Mouse (Mus musculus) limb, embryonic 13.5 days (tissue): ENCODE data around the gene Dnlz. TPM values are rescaled to one million over a fixed set of nuclear protein-coding genes. Genes with fewer than 3 reads are reported as not detected.

ENCODE experiments used
- ATAC-seq: fragments of 200-750 bp; cut with Nextera tagmentation; 2 replicates; pipeline ENCODE4 v1.8.0; 2017; ENCODE audit warnings: low read depth, moderate number of reproducible peaks, moderate TSS enrichment; ENCODE audit not compliant: low FRiP score
- H3K27ac ChIP-seq: fragments of 300-500 bp; sonication (generic); 2 replicates; pipeline ENCODE4 v1.5.1; 2015; ENCODE audit warnings: inconsistent platforms, mild to moderate bottlenecking, moderate library complexity
- H3K27me3 ChIP-seq: fragments of 300-500 bp; sonication (generic); 2 replicates; pipeline ENCODE4 v1.6.1; 2015; ENCODE audit warnings: mild to moderate bottlenecking, inconsistent platforms
- H3K36me3 ChIP-seq: fragments of 300-500 bp; sonication (generic); 2 replicates; pipeline ENCODE4 v1.6.1; 2015; ENCODE audit warnings: inconsistent platforms, mild to moderate bottlenecking, moderate library complexity
- H3K4me1 ChIP-seq: fragments of 300-500 bp; sonication (generic); 2 replicates; pipeline ENCODE4 v1.6.1; 2015; ENCODE audit warnings: inconsistent platforms
- H3K4me2 ChIP-seq: fragments of 300-500 bp; sonication (generic); replicated peaks from 2 replicates; pipeline ENCODE4 v1.6.1; 2015; ENCODE audit warnings: inconsistent platforms, mild to moderate bottlenecking, moderate library complexity
- H3K4me3 ChIP-seq: fragments of 300-500 bp; sonication (generic); 2 replicates; pipeline ENCODE4 v1.5.1; 2015; ENCODE audit warnings: moderate library complexity, mild to moderate bottlenecking, inconsistent platforms
- H3K9ac ChIP-seq: fragments of 300-500 bp; sonication (generic); 2 replicates; pipeline ENCODE4 v1.6.1; 2015; ENCODE audit warnings: mild to moderate bottlenecking, inconsistent platforms
- H3K9me3 ChIP-seq: fragments of 300-500 bp; sonication (generic); 2 replicates; pipeline ENCODE4 v1.6.1; 2016; ENCODE audit warnings: inconsistent platforms
- WGBS: fragments of 180-500 bp; shearing (Covaris S2); methylation state at CpG from one replicate; pipeline ENCODE4 v1.1.7; 2015; 5-methylcytosine and 5-hydroxymethylcytosine counted together
- polyA plus RNA-seq: library from polyadenylated mRNA; unstranded; fragments of >200 nt; fragmentation: Nextera tagmentation; extraction: Ambion mirVana; gene quantifications from 2 replicates; pipeline ENCODE4 v1.2.1, GENCODE M21; 2015

Gene Dnlz
- polyA plus RNA-seq, 1 experiment from 2014 or later = 29.0 TPM

GRCm38 (mm10) chr2:26356231-26356630 lies 4.3 kb upstream of the Dnlz start:
- Histone ChIP-seq H3K4me2 (no peak overlapping the region), H3K4me3 (no peak overlapping the region), H3K36me3 (no peaks in the 10 kb centered on the region), H3K9me3 (no peaks in the 10 kb centered on the region), H3K27me3 (no peaks in the 10 kb centered on the region), H3K27ac (no peak overlapping the region), H3K9ac (no peak overlapping the region), H3K4me1 (peaks cover 8% of the 10 kb centered on the region)
- no peak for ATAC-seq
- WGBS = 73% methylated on average over 4 of the region's 4 CpGs

DNA sequence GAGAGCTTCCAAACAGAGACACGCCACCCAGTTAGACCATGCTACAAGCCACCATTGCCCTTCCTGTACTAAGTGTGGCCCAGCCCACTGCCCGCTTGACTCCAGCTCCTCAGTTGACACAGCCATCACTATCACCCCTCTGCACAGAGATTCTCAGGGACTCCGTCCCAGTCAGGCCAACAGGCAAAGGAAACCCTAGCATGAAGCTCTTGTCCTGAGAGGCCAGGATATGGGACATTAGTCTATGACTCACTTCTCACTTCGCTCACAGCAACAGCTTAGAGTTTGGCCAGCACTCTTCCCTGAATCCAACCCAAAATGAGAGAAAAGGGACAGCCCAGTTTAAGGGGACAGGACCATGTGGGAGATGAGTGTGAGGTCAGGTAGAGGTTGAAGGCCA lies 2.5 kb upstream of the Dnlz start:
- WGBS = 87% methylated on average over 4 of the region's 4 CpGs
- peaks cover 16% of the 10 kb centered on the region for H3K4me1 ChIP-seq

GRCm38 (mm10) chr2:26353066-26353980 lies 1.4 kb upstream of the Dnlz start:
- ATAC-seq = no peak
- H3K27ac ChIP-seq = no peak overlapping the region
- H3K4me2 ChIP-seq = peak overlapping the region; percentile 97
- H3K27me3 ChIP-seq = no peaks in the 10 kb centered on the region
- no peaks in the 10 kb centered on the region for H3K9me3 ChIP-seq
- peak overlapping the region; percentile 86 for H3K4me3 ChIP-seq
- H3K36me3 ChIP-seq = peaks cover 20% of the 10 kb centered on the region
- H3K4me1 ChIP-seq = peaks cover 16% of the 10 kb centered on the region
- WGBS = 88% methylated on average over 11 of the region's 11 CpGs
- H3K9ac ChIP-seq = peak overlapping the region; percentile 87

More for the DNA sequence above, 2.5 kb upstream of the Dnlz start:
- no peak for ATAC-seq
- H3K27ac ChIP-seq = no peak overlapping the region
- no peak overlapping the region for H3K4me3 ChIP-seq
- H3K27me3 ChIP-seq = no peaks in the 10 kb centered on the region
- no peak overlapping the region for H3K4me2 ChIP-seq
- H3K9ac ChIP-seq = no peak overlapping the region
- no peaks in the 10 kb centered on the region for H3K9me3 ChIP-seq
- peaks cover 10% of the 10 kb centered on the region for H3K36me3 ChIP-seq

GRCm38 (mm10) chr2:26352291-26352910 lies 491 bp upstream of the Dnlz start:
- Histone ChIP-seq H3K4me1 (peaks cover 21% of the 10 kb centered on the region), H3K36me3 (peaks cover 29% of the 10 kb centered on the region), H3K27me3 (no peaks in the 10 kb centered on the region), H3K4me2 (peak overlapping the region; percentile 97), H3K9me3 (no peaks in the 10 kb centered on the region), H3K27ac (peak overlapping the region; percentile 78), H3K9ac (peak overlapping the region; percentile 87), H3K4me3 (peak overlapping the region; percentile 86)
- 1% methylated on average over 36 of the region's 36 CpGs for WGBS
- peak; percentile 17; the same call in 1 of the 2 replicates for ATAC-seq

DNA sequence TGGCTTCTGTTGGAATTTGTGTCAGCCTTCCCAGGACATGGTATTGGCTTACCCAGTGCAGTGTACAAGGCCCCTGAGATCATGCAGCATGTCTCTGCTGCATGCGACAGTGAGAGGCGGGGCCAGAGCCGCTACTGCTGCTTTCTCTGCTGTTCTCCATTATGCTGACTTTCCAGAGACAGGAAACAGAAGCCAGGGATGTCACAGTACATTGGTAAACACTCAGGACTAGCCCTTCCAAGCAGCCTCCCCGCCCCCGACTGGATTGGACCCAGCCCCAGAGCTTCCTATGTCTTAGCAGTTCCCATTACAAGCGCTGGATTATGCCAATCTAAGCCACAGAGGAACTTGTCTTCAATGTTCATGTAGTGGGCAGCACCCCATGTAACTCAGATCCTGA lies 3.7 kb downstream of the Dnlz start:
- Histone ChIP-seq H3K9ac (no peak overlapping the region), H3K4me3 (no peak overlapping the region), H3K27me3 (no peaks in the 10 kb centered on the region), H3K4me2 (no peak overlapping the region), H3K27ac (no peak overlapping the region; the same call in 1 of the 2 replicates), H3K4me1 (peaks cover 21% of the 10 kb centered on the region), H3K9me3 (no peaks in the 10 kb centered on the region), H3K36me3 (peaks cover 70% of the 10 kb centered on the region)
- no peak for ATAC-seq
- WGBS = 60% methylated on average over 6 of the region's 6 CpGs

DNA sequence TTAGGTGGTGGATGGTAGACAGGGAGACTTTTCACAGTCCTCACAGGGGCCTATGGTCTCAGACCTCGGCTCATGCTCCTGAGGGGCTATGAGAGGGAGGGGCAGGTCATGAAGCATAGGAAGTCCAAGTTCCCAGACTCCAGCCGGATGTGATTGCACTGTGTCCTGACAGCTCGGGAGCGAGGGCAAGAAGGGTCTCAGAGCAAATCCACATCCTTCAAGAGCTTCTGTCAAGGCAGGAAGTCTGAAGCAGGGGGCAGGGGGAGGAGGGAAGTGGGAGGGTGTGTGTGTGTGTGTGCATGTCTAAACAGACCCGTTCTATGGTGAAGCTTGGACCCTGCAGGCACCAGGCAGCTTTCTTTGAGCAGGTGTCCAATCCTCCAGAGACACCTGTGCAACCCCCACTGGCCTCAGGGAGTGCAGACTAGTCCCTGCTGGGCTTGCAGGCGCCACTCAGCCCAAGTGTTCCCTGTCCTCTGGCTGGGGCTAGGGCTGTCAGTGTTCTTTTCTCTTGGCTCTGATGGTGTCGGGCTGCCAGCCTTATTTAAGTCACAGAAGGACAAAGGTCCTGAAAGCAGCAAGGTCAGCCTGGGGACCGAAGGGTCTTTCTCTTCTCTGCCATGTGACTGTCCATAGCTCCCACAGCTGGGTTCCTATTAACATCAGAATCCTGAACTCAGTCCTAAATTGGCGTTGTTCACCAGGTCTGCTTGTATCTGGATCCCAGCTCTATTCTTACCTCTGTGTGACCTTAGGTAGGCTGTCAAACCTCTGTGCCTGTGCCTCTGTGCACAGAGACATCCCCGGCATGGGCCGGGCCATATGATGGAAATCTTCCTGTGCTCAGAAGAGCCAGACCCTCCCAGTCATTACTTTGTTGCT lies 9.1 kb downstream of the Dnlz start:
- 76% methylated on average over 11 of the region's 11 CpGs for WGBS
- Histone ChIP-seq H3K27ac (peak overlapping the region; percentile 39; the same call in 1 of the 2 replicates), H3K27me3 (no peaks in the 10 kb centered on the region), H3K36me3 (peaks cover 94% of the 10 kb centered on the region), H3K4me1 (0 out of 2 replicates have a peak, but pooled peaks cover under 1% of the 10 kb centered on the region), H3K9me3 (no peaks in the 10 kb centered on the region), H3K9ac (no peak overlapping the region), H3K4me2 (no peak overlapping the region), H3K4me3 (no peak overlapping the region)
- no peak for ATAC-seq

- no peaks in the 10 kb centered on the region for H3K4me1 ChIP-seq
- H3K9ac ChIP-seq = no peak overlapping the region
- H3K27me3 ChIP-seq = no peaks in the 10 kb centered on the region
- H3K4me3 ChIP-seq = no peak overlapping the region
- no peaks in the 10 kb centered on the region for H3K9me3 ChIP-seq
- ATAC-seq = peak; percentile 9; the same call in 1 of the 2 replicates
- peaks cover 86% of the 10 kb centered on the region for H3K36me3 ChIP-seq
- H3K4me2 ChIP-seq = no peak overlapping the region
- peak overlapping the region; percentile 39; the same call in 1 of the 2 replicates for H3K27ac ChIP-seq
- whole genome bisulfite sequencing = 73% methylated on average over 10 of the region's 10 CpGs
Observed at GRCm38 (mm10) chr2:26342044-26342443, 9.9 kb downstream of the Dnlz start.

DNA sequence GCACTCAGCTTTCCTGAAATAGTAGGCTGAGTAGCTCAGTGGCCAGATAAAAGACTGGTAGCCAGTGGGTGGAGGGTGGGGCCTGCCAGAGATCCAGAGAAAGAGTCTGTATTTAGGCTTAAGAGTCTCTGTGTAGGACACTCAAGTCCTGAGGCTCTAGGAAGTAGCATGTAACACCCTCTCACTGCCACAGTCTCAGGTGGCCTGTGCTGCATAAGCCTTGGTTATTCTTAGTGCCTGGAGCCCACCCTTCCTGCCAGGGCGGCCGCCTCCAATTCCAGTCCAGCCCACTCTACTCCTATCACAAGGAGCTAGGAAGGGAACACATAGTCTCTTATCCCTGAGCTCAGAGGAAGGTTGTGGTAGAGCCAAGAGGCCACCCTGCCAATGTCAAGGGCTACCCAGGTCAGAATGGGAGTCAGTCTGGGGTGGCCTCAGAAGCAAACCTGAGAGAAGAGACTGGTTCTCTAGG lies 10.4 kb downstream of the Dnlz start:
- Histone ChIP-seq H3K4me3 (no peak overlapping the region), H3K36me3 (peaks cover 81% of the 10 kb centered on the region), H3K9me3 (no peaks in the 10 kb centered on the region), H3K27me3 (no peaks in the 10 kb centered on the region), H3K4me1 (no peaks in the 10 kb centered on the region), H3K9ac (no peak overlapping the region), H3K4me2 (no peak overlapping the region), H3K27ac (no peak overlapping the region; the same call in 1 of the 2 replicates)
- ATAC-seq = no peak
- WGBS = 93% methylated on average over 2 of the region's 2 CpGs

DNA sequence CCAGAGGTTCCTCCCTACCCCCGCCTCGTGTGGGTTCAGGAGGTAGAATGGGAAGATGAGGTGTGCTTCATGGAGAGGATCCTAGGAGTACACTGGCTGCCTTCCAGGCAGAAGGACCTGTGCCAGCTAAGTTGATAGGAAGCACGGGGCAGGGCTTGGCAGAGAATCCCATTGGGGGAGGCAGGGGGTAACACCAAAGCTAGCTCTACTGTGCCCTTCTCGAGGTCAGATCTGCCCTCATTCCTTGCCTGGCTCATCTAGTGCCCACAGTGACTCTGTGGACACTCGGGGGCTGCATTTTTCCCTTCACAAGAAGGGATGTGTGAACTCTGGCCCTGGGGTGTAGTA lies 12.7 kb downstream of the Dnlz start:
- Histone ChIP-seq H3K4me1 (no peaks in the 10 kb centered on the region), H3K36me3 (peaks cover 58% of the 10 kb centered on the region), H3K4me2 (no peak overlapping the region), H3K9ac (no peak overlapping the region), H3K9me3 (no peaks in the 10 kb centered on the region), H3K27ac (no peak overlapping the region), H3K4me3 (no peak overlapping the region), H3K27me3 (no peaks in the 10 kb centered on the region)
- 92% methylated on average over 5 of the region's 5 CpGs for WGBS
- no peak for ATAC-seq

- Histone ChIP-seq H3K9me3 (no peaks in the 10 kb centered on the region), H3K4me3 (no peak overlapping the region), H3K27ac (no peak overlapping the region), H3K9ac (no peak overlapping the region), H3K36me3 (peaks cover 51% of the 10 kb centered on the region), H3K27me3 (no peaks in the 10 kb centered on the region), H3K4me1 (no peaks in the 10 kb centered on the region), H3K4me2 (no peak overlapping the region)
- ATAC-seq = no peak
- 86% methylated on average over 9 of the region's 13 CpGs for WGBS
Observed at GRCm38 (mm10) chr2:26338302-26339203, 13.4 kb downstream of the Dnlz start.

DNA sequence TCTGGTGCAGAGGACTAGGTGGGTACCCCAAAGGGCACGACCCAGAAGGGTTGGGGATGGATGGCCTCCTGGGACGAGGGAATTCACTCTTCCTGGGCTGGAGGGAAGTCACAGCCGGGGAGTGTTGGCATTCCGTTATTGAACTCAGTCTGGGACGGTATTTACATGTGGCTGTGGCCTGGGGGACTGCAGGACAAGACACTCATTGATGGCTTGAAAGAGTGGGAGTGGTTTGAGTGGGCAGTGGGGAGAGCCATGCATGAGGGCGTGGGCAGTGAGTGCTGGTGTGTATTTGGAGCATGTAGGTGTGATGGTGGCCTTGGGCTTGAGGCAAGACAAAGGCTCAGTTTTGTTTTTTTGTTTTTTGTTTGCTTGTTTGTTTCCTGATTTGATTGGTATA lies 21.2 kb downstream of the Dnlz start:
- ATAC-seq = peak; percentile 30; the same call in 1 of the 2 replicates
- H3K9ac ChIP-seq = no peak overlapping the region
- no peak overlapping the region for H3K27ac ChIP-seq
- no peak overlapping the region for H3K4me3 ChIP-seq
- H3K27me3 ChIP-seq = no peaks in the 10 kb centered on the region
- WGBS = 69% methylated on average over 6 of the region's 6 CpGs
- no peaks in the 10 kb centered on the region for H3K9me3 ChIP-seq
- no peaks in the 10 kb centered on the region for H3K4me1 ChIP-seq
- no peak overlapping the region for H3K4me2 ChIP-seq
- peaks cover 64% of the 10 kb centered on the region for H3K36me3 ChIP-seq
